Mouse (Mus musculus): ENCODE measurements around the gene Dnaaf1.
A peak's percentile ranks its signal among the peaks of the same experiment; 100 is the strongest.

The Dnaaf1 gene

GRCm38 (mm10) chr8:119571135-119571534 lies 3.9 kb upstream of the Dnaaf1 start:
- DNase-seq (ENCODE audit: low read depth, low spot score) = no peak

- DNase-seq (ENCODE audit: low read depth, low spot score) = no peak
Observed at GRCm38 (mm10) chr8:119572411-119572810, 2.6 kb upstream of the Dnaaf1 start.

- no peak for DNase-seq (ENCODE audit: low read depth, low spot score)
Observed at GRCm38 (mm10) chr8:119575366-119575726, 311 bp downstream of the Dnaaf1 start.

- no peak for DNase-seq (ENCODE audit: low read depth, low spot score)
Observed at GRCm38 (mm10) chr8:119579096-119579495, 4.1 kb downstream of the Dnaaf1 start.

GRCm38 (mm10) chr8:119580441-119581161 lies 5.6 kb downstream of the Dnaaf1 start:
- DNase-seq (ENCODE audit: low read depth, low spot score) = no peak

GRCm38 (mm10) chr8:119585901-119586300 lies 10.9 kb downstream of the Dnaaf1 start:
- peak; percentile 66 for DNase-seq (ENCODE audit: low read depth, low spot score)

GRCm38 (mm10) chr8:119588321-119588720 lies 13.3 kb downstream of the Dnaaf1 start:
- no peak for DNase-seq (ENCODE audit: low read depth, low spot score)

GRCm38 (mm10) chr8:119588844-119589243 lies 13.8 kb downstream of the Dnaaf1 start:
- no peak for DNase-seq (ENCODE audit: low read depth, low spot score)

- no peak for DNase-seq (ENCODE audit: low read depth, low spot score)
Observed at GRCm38 (mm10) chr8:119590348-119590747, 15.3 kb downstream of the Dnaaf1 start.

- DNase-seq (ENCODE audit: low read depth, low spot score) = no peak
Observed at GRCm38 (mm10) chr8:119591456-119591855, 16.4 kb downstream of the Dnaaf1 start.

- no peak for DNase-seq (ENCODE audit: low read depth, low spot score)
Observed at GRCm38 (mm10) chr8:119603771-119604170, 28.7 kb downstream of the Dnaaf1 start.

GRCm38 (mm10) chr8:119604398-119604803 lies 29.4 kb downstream of the Dnaaf1 start:
- DNase-seq (ENCODE audit: low read depth, low spot score) = no peak

- peak; percentile 98 for DNase-seq (ENCODE audit: low read depth, low spot score)
Observed at GRCm38 (mm10) chr8:119604996-119605395, 30.0 kb downstream of the Dnaaf1 start, which contains the start of gene Taf1c. Gene Taf1c, minus strand, starts transcription at chr8:119605222.

- peak; percentile 47 for DNase-seq (ENCODE audit: low read depth, low spot score)
Observed at GRCm38 (mm10) chr8:119606224-119606623, 31.2 kb downstream of the Dnaaf1 start.

GRCm38 (mm10) chr8:119612471-119612870 lies 37.4 kb downstream of the Dnaaf1 start, which contains the start of gene Adad2:
Gene Adad2, plus strand, starts transcription at chr8:119612747.
- DNase-seq (ENCODE audit: low read depth, low spot score) = peak; percentile 93

- no peak for DNase-seq (ENCODE audit: low read depth, low spot score)
Observed at GRCm38 (mm10) chr8:119615096-119615495, 40.1 kb downstream of the Dnaaf1 start.

GRCm38 (mm10) chr8:119616358-119616757 lies 41.3 kb downstream of the Dnaaf1 start:
- DNase-seq (ENCODE audit: low read depth, low spot score) = peak; percentile 46

GRCm38 (mm10) chr8:119616811-119617210 lies 41.8 kb downstream of the Dnaaf1 start:
- DNase-seq (ENCODE audit: low read depth, low spot score) = no peak

- DNase-seq (ENCODE audit: low read depth, low spot score) = no peak
Observed at GRCm38 (mm10) chr8:119617586-119617985, 42.6 kb downstream of the Dnaaf1 start.

GRCm38 (mm10) chr8:119618887-119619286 lies 43.9 kb downstream of the Dnaaf1 start:
- DNase-seq (ENCODE audit: low read depth, low spot score) = no peak

- peak; percentile 90 for DNase-seq (ENCODE audit: low read depth, low spot score)
Observed at GRCm38 (mm10) chr8:119620116-119620840, 45.2 kb downstream of the Dnaaf1 start.

- peak; percentile 74 for DNase-seq (ENCODE audit: low read depth, low spot score)
Observed at GRCm38 (mm10) chr8:119620848-119621465, 45.9 kb downstream of the Dnaaf1 start.
